Mouse (Mus musculus) midbrain, embryonic 14.5 days (tissue): ENCODE measurements around the gene Slc39a11. TPM values are rescaled to one million over a fixed set of nuclear protein-coding genes. Genes with fewer than 3 reads are reported as not detected.

Experiments used
- ATAC-seq: fragments of 200-750 bp; cut with Nextera tagmentation; 2 replicates; pipeline ENCODE4 v1.8.0; 2017; ENCODE audit warnings: moderate number of reproducible peaks, moderate library complexity; ENCODE audit not compliant: low FRiP score, low TSS enrichment
- DNase-seq: peaks from one replicate; pipeline ENCODE4 v3.0.0-alpha.2; 2015
- H3K27ac ChIP-seq: fragments of 300-500 bp; sonication (generic); replicated peaks from 2 replicates; pipeline ENCODE4 v1.5.1; 2014; ENCODE audit warnings: mild to moderate bottlenecking, low read depth, low read length, moderate library complexity
- H3K27me3 ChIP-seq: fragments of 300-500 bp; sonication (generic); 2 replicates; pipeline ENCODE4 v1.6.1; 2014; ENCODE audit warnings: low read length, control low read depth, mixed read lengths; ENCODE audit not compliant: control insufficient read depth, insufficient read depth
- H3K36me3 ChIP-seq: fragments of 300-500 bp; sonication (generic); 2 replicates; pipeline ENCODE4 v1.6.1; 2014; ENCODE audit warnings: low read length, control low read depth; ENCODE audit not compliant: control insufficient read depth, insufficient read depth
- H3K4me1 ChIP-seq: fragments of 300-500 bp; sonication (generic); 2 replicates; pipeline ENCODE4 v1.6.1; 2014; ENCODE audit warnings: mild to moderate bottlenecking, antibody characterized with exemption, low read length, control low read depth; ENCODE audit not compliant: control insufficient read depth, insufficient read depth
- H3K4me2 ChIP-seq: fragments of 300-500 bp; sonication (generic); 2 replicates; pipeline ENCODE4 v1.6.1; 2014; ENCODE audit warnings: mild to moderate bottlenecking, low read length, moderate library complexity
- H3K4me3 ChIP-seq: fragments of 300-500 bp; sonication (generic); replicated peaks from 2 replicates; pipeline ENCODE4 v1.5.1; 2014; ENCODE audit warnings: low read depth, low read length
- H3K9ac ChIP-seq: fragments of 300-500 bp; sonication (generic); replicated peaks from 2 replicates; pipeline ENCODE4 v1.6.1; 2014; ENCODE audit warnings: mild to moderate bottlenecking, low read length, moderate library complexity
- H3K9me3 ChIP-seq: fragments of 300-500 bp; sonication (generic); 2 replicates; pipeline ENCODE4 v1.6.1; 2016; ENCODE audit warnings: low read length, control low read depth, mixed read lengths; ENCODE audit not compliant: control insufficient read depth
- WGBS: fragments of 180-500 bp; shearing (Covaris S2); extraction: QIAGEN DNeasy Blood & Tissue Kit; methylation state at CpG from one replicate; pipeline ENCODE4 v1.1.7; 2014; 5-methylcytosine and 5-hydroxymethylcytosine counted together
- polyA plus RNA-seq: library from polyadenylated mRNA; unstranded; fragments of >200 nt; fragmentation: Nextera tagmentation; extraction: Ambion mirVana; gene quantifications from 2 replicates; pipeline ENCODE4 v1.2.1, GENCODE M21; 2014

Gene Slc39a11
- polyA plus RNA-seq, 1 experiment from 2014 or later: 31.1 TPM

- H3K36me3 ChIP-seq: no peaks in the 10 kb centered on the region
- H3K4me1 ChIP-seq: 0 out of 2 replicates have a peak, but pooled peaks cover 3% of the 10 kb centered on the region
- H3K9ac ChIP-seq: no peak overlapping the region
- WGBS: 93% methylated on average over 4 of the region's 4 CpGs
- H3K27me3 ChIP-seq: no peaks in the 10 kb centered on the region
- ATAC-seq (no peak), DNase-seq (no peak)
- no peak overlapping the region for H3K4me2 ChIP-seq
- H3K4me3 ChIP-seq: no peak overlapping the region
- H3K9me3 ChIP-seq: no peaks in the 10 kb centered on the region
- no peak overlapping the region for H3K27ac ChIP-seq
Measured at GRCm38 (mm10) chr11:113253169-113253568, 396.7 kb downstream of the Slc39a11 start.

- ATAC-seq (no peak), DNase-seq (no peak)
- no peak overlapping the region for H3K4me3 ChIP-seq
- H3K4me2 ChIP-seq: no peak overlapping the region
- no peaks in the 10 kb centered on the region for H3K27me3 ChIP-seq
- H3K9me3 ChIP-seq: no peaks in the 10 kb centered on the region
- 0 out of 2 replicates have a peak, but pooled peaks cover 3% of the 10 kb centered on the region for H3K4me1 ChIP-seq
- no peak overlapping the region for H3K9ac ChIP-seq
- WGBS: 96% methylated on average over 7 of the region's 7 CpGs
- H3K27ac ChIP-seq: no peak overlapping the region
- H3K36me3 ChIP-seq: no peaks in the 10 kb centered on the region
Measured at GRCm38 (mm10) chr11:113251172-113251571, 398.7 kb downstream of the Slc39a11 start.

- H3K9ac ChIP-seq: no peak overlapping the region
- ATAC-seq (no peak), DNase-seq (no peak)
- no peaks in the 10 kb centered on the region for H3K4me1 ChIP-seq
- H3K27ac ChIP-seq: no peak overlapping the region
- 74% methylated on average over 9 of the region's 9 CpGs for WGBS
- no peaks in the 10 kb centered on the region for H3K36me3 ChIP-seq
- no peak overlapping the region for H3K4me2 ChIP-seq
- H3K27me3 ChIP-seq: no peaks in the 10 kb centered on the region
- no peak overlapping the region for H3K4me3 ChIP-seq
- H3K9me3 ChIP-seq: no peaks in the 10 kb centered on the region
Measured at GRCm38 (mm10) chr11:113246475-113246874, 403.4 kb downstream of the Slc39a11 start.

- H3K4me1 ChIP-seq: no peaks in the 10 kb centered on the region
- WGBS: 53% methylated on average over 10 of the region's 10 CpGs
- H3K4me3 ChIP-seq: no peak overlapping the region
- no peaks in the 10 kb centered on the region for H3K9me3 ChIP-seq
- peak; percentile 56 for DNase-seq
- no peak for ATAC-seq
- H3K36me3 ChIP-seq: no peaks in the 10 kb centered on the region
- H3K4me2 ChIP-seq: no peak overlapping the region
- no peak overlapping the region for H3K9ac ChIP-seq
- H3K27ac ChIP-seq: no peak overlapping the region
- H3K27me3 ChIP-seq: peaks cover 2% of the 10 kb centered on the region; the same call in 1 of the 2 replicates
Measured at GRCm38 (mm10) chr11:113245666-113246065, 404.2 kb downstream of the Slc39a11 start.

GRCm38 (mm10) chr11:113234432-113234831 lies 415.4 kb downstream of the Slc39a11 start:
- no peaks in the 10 kb centered on the region for H3K36me3 ChIP-seq
- ATAC-seq (no peak), DNase-seq (no peak)
- H3K9ac ChIP-seq: no peak overlapping the region
- WGBS: 89% methylated on average over 2 of the region's 2 CpGs
- no peak overlapping the region for H3K27ac ChIP-seq
- no peaks in the 10 kb centered on the region for H3K27me3 ChIP-seq
- H3K4me3 ChIP-seq: no peak overlapping the region
- no peaks in the 10 kb centered on the region for H3K9me3 ChIP-seq
- H3K4me2 ChIP-seq: no peak overlapping the region
- H3K4me1 ChIP-seq: peaks cover 11% of the 10 kb centered on the region

- Histone ChIP-seq H3K4me1 (peaks cover 11% of the 10 kb centered on the region), H3K9ac (no peak overlapping the region), H3K27ac (no peak overlapping the region), H3K9me3 (no peaks in the 10 kb centered on the region), H3K4me2 (no peak overlapping the region), H3K27me3 (peaks cover 9% of the 10 kb centered on the region; the same call in 1 of the 2 replicates), H3K36me3 (no peaks in the 10 kb centered on the region), H3K4me3 (no peak overlapping the region)
- ATAC-seq (no peak), DNase-seq (peak; percentile 16)
- 12% methylated on average over 6 of the region's 6 CpGs for WGBS
Measured at GRCm38 (mm10) chr11:113232049-113232448, 417.8 kb downstream of the Slc39a11 start.

GRCm38 (mm10) chr11:113230410-113231132 lies 419.3 kb downstream of the Slc39a11 start:
- Histone ChIP-seq H3K4me3 (no peak overlapping the region), H3K4me1 (peaks cover 11% of the 10 kb centered on the region), H3K9me3 (no peaks in the 10 kb centered on the region), H3K36me3 (no peaks in the 10 kb centered on the region), H3K27ac (no peak overlapping the region), H3K9ac (no peak overlapping the region), H3K27me3 (peaks cover 19% of the 10 kb centered on the region; the same call in 1 of the 2 replicates), H3K4me2 (no peak overlapping the region)
- ATAC-seq (no peak; the same call in 1 of the 2 replicates), DNase-seq (peak; percentile 50)
- WGBS: 42% methylated on average over 6 of the region's 6 CpGs

GRCm38 (mm10) chr11:113225748-113226147 lies 424.1 kb downstream of the Slc39a11 start:
- no peak overlapping the region for H3K9ac ChIP-seq
- no peak overlapping the region for H3K4me2 ChIP-seq
- no peak overlapping the region for H3K4me3 ChIP-seq
- H3K9me3 ChIP-seq: no peaks in the 10 kb centered on the region
- WGBS: 74% methylated on average over 3 of the region's 3 CpGs
- DNase-seq (no peak), ATAC-seq (no peak)
- peaks cover 40% of the 10 kb centered on the region for H3K27me3 ChIP-seq
- no peak overlapping the region for H3K27ac ChIP-seq
- H3K36me3 ChIP-seq: no peaks in the 10 kb centered on the region
- H3K4me1 ChIP-seq: peaks cover 14% of the 10 kb centered on the region

- H3K9me3 ChIP-seq: no peaks in the 10 kb centered on the region
- no peaks in the 10 kb centered on the region for H3K36me3 ChIP-seq
- peaks cover 11% of the 10 kb centered on the region for H3K4me1 ChIP-seq
- H3K27ac ChIP-seq: no peak overlapping the region
- no peak for DNase-seq
- 63% methylated on average over 4 of the region's 4 CpGs for WGBS
- no peak overlapping the region for H3K4me2 ChIP-seq
- peaks cover 45% of the 10 kb centered on the region for H3K27me3 ChIP-seq
- no peak overlapping the region for H3K9ac ChIP-seq
- ATAC-seq: no peak
- no peak overlapping the region for H3K4me3 ChIP-seq
Measured at GRCm38 (mm10) chr11:113223756-113224323, 426.0 kb downstream of the Slc39a11 start.
